Mouse (Mus musculus): ENCODE measurements around the gene Gm20431.

Gene Gm20431

GRCm38 (mm10) chr2:167661270-167662203, at the start of gene Gm20431:
Gene Gm20431, minus strand, starts transcription at chr2:167661496.
- DNase-seq, result peak; percentile 97 to 100

- DNase-seq, result no peak
Measured at GRCm38 (mm10) chr2:167710574-167710973, 49.3 kb upstream of the Gm20431 start.

GRCm38 (mm10) chr2:167709969-167710368, 48.7 kb upstream of the Gm20431 start:
- DNase-seq, result no peak

GRCm38 (mm10) chr2:167708373-167708772, 47.1 kb upstream of the Gm20431 start:
- DNase-seq, result no peak

GRCm38 (mm10) chr2:167706183-167706939, 45.1 kb upstream of the Gm20431 start:
- no peak for DNase-seq

- DNase-seq, result peak; percentile 46 to 57
Measured at GRCm38 (mm10) chr2:167704409-167704808, 43.1 kb upstream of the Gm20431 start.

GRCm38 (mm10) chr2:167702126-167702525, 40.8 kb upstream of the Gm20431 start:
- DNase-seq, result no peak

- DNase-seq, result no peak
Measured at GRCm38 (mm10) chr2:167701472-167701871, 40.2 kb upstream of the Gm20431 start.

- DNase-seq, result no peak
Measured at GRCm38 (mm10) chr2:167700018-167700417, 38.7 kb upstream of the Gm20431 start.

GRCm38 (mm10) chr2:167697902-167698301, 36.6 kb upstream of the Gm20431 start:
- peak; percentile 69 to 76 for DNase-seq

- DNase-seq, result peak; percentile 47 to 50
Measured at GRCm38 (mm10) chr2:167696143-167696542, 34.8 kb upstream of the Gm20431 start.

GRCm38 (mm10) chr2:167695491-167695890, 34.2 kb upstream of the Gm20431 start:
- no peak for DNase-seq

GRCm38 (mm10) chr2:167694963-167695362, 33.7 kb upstream of the Gm20431 start:
- DNase-seq, result no peak

GRCm38 (mm10) chr2:167694244-167694643, 32.9 kb upstream of the Gm20431 start:
- DNase-seq, result no peak

- DNase-seq, result no peak
Measured at GRCm38 (mm10) chr2:167693540-167693939, 32.2 kb upstream of the Gm20431 start.

- no peak for DNase-seq
Measured at GRCm38 (mm10) chr2:167692831-167693230, 31.5 kb upstream of the Gm20431 start.

- DNase-seq, result no peak
Measured at GRCm38 (mm10) chr2:167691871-167692661, 30.8 kb upstream of the Gm20431 start.

GRCm38 (mm10) chr2:167691410-167691809, 30.1 kb upstream of the Gm20431 start:
- DNase-seq, result no peak

- peak; percentile 65 to 66 for DNase-seq
Measured at GRCm38 (mm10) chr2:167690962-167691311, 29.6 kb upstream of the Gm20431 start.

- peak in 1 of 2 experiments; percentile 69 for DNase-seq
Measured at GRCm38 (mm10) chr2:167690219-167690961, 29.1 kb upstream of the Gm20431 start.

- DNase-seq, result peak; percentile 59 to 70
Measured at GRCm38 (mm10) chr2:167689501-167690218, 28.4 kb upstream of the Gm20431 start, which contains the start of gene Tmem189. Gene Tmem189, minus strand, starts transcription at chr2:167689822.

Measured in kidney, postnatal 36 days (tissue).